Mouse (Mus musculus) lung, postnatal 0 days (tissue): ENCODE results near the gene Arsg. TPM values are rescaled to one million over a fixed set of nuclear protein-coding genes. Genes with fewer than 3 reads are reported as not detected.

Source experiments
- ATAC-seq: fragments of 200-750 bp; cut with Nextera tagmentation; 2 replicates; pipeline ENCODE4 v1.8.0; 2017; ENCODE audit warnings: moderate library complexity
- DNase-seq: peaks from one replicate; pipeline ENCODE4 v3.0.0-alpha.2; 2016; ENCODE audit warnings: low spot score
- H3K27ac ChIP-seq: fragments of 300-500 bp; sonication (generic); 2 replicates; pipeline ENCODE4 v1.5.1; 2014; ENCODE audit warnings: antibody characterized with exemption, mild to moderate bottlenecking, low read length, mixed read lengths
- H3K27me3 ChIP-seq: fragments of 300-500 bp; sonication (generic); replicated peaks from 2 replicates; pipeline ENCODE4 v1.6.1; 2014; ENCODE audit warnings: low read length, mixed read lengths; ENCODE audit not compliant: insufficient read depth
- H3K36me3 ChIP-seq: fragments of 300-500 bp; sonication (generic); 2 replicates; pipeline ENCODE4 v1.6.1; 2014; ENCODE audit warnings: low read length, mixed read lengths; ENCODE audit not compliant: insufficient read depth
- H3K4me1 ChIP-seq: fragments of 300-500 bp; sonication (generic); 2 replicates; pipeline ENCODE4 v1.6.1; 2014; ENCODE audit warnings: antibody characterized with exemption, low read depth, low read length, mixed read lengths; ENCODE audit not compliant: insufficient read depth
- H3K4me2 ChIP-seq: fragments of 300-500 bp; sonication (generic); replicated peaks from 2 replicates; pipeline ENCODE4 v1.6.1; 2014; ENCODE audit warnings: low read depth, mild to moderate bottlenecking, low read length, moderate library complexity, mixed read lengths
- H3K4me3 ChIP-seq: fragments of 300-500 bp; sonication (generic); 2 replicates; pipeline ENCODE4 v1.5.1; 2014; ENCODE audit warnings: low read depth, low read length
- H3K9ac ChIP-seq: fragments of 300-500 bp; sonication (generic); replicated peaks from 2 replicates; pipeline ENCODE4 v1.6.1; 2014; ENCODE audit warnings: low read depth, mild to moderate bottlenecking
- H3K9me3 ChIP-seq: fragments of 300-500 bp; sonication (generic); 2 replicates; pipeline ENCODE4 v1.6.1; 2016; ENCODE audit warnings: low read length, mixed read lengths
- CTCF ChIP-seq: IDR thresholded peaks from 2 replicates; pipeline ENCODE4 v1.5.1; 2016; ENCODE audit warnings: antibody characterized with exemption, mild to moderate bottlenecking
- EP300 ChIP-seq: IDR thresholded peaks from 2 replicates; pipeline ENCODE4 v1.6.1; 2016; ENCODE audit warnings: antibody characterized with exemption, mild to moderate bottlenecking, control low read depth
- WGBS: fragments of 180-500 bp; shearing (Covaris S2); extraction: QIAGEN DNeasy Blood & Tissue Kit; methylation state at CpG from one replicate; pipeline ENCODE4 v1.1.7; 2014; 5-methylcytosine and 5-hydroxymethylcytosine counted together
- polyA plus RNA-seq: library from polyadenylated mRNA; unstranded; fragments of >200 nt; fragmentation: Nextera tagmentation; extraction: Ambion mirVana; gene quantifications from 2 replicates; pipeline ENCODE4 v1.2.1, GENCODE M21; 2015

Arsg gene
- polyA plus RNA-seq, 1 experiment from 2014 or later = 7.1 TPM

DNA sequence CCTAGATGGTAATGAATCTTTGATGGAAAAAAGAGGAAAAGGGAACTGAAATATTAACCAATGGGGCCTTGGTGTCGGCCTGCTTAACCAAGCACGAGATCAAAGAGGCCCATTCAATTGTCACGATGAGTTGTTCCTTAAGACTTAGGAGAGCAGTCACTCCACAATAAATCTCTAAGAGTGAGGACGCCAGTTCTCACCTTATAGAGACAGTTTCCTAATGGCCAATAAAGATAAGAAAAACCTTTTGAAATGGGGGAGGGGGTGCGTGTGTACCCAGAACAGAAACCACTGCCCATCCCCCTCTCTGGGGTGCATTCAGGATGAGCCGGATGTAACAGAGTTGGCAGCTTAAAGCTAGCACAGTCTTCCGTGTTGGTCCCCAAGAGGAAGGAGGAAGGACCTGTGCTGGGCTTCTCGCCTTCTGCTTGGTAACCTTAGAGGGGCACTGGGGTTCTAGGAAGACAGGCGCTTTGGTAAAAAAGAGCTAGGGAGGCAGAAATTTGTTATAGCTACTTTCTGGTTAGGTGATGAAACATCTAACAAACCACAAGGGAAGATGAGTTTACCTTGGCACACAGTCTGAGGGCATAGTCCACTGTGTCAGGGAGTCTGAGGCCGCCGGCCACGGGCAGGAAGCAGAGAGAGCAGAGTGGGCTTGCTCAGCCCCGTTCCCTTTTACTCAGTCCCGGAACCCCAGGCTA, 22.7 kb downstream of the Arsg start:
- DNase-seq (peak; percentile 28), ATAC-seq (peak; percentile 44; the same call in 1 of the 2 replicates)
- TF ChIP-seq CTCF (no peak), EP300 (no peak)
- H3K9me3 ChIP-seq = no peaks in the 10 kb centered on the region
- H3K4me1 ChIP-seq = peaks cover 11% of the 10 kb centered on the region; the same call in 1 of the 2 replicates
- no peaks in the 10 kb centered on the region for H3K27me3 ChIP-seq
- H3K36me3 ChIP-seq = no peaks in the 10 kb centered on the region
- H3K27ac ChIP-seq = no peak overlapping the region
- WGBS = 18% methylated on average over 14 of the region's 14 CpGs
- no peak overlapping the region for H3K4me3 ChIP-seq
- no peak overlapping the region for H3K9ac ChIP-seq
- no peak overlapping the region for H3K4me2 ChIP-seq

DNA sequence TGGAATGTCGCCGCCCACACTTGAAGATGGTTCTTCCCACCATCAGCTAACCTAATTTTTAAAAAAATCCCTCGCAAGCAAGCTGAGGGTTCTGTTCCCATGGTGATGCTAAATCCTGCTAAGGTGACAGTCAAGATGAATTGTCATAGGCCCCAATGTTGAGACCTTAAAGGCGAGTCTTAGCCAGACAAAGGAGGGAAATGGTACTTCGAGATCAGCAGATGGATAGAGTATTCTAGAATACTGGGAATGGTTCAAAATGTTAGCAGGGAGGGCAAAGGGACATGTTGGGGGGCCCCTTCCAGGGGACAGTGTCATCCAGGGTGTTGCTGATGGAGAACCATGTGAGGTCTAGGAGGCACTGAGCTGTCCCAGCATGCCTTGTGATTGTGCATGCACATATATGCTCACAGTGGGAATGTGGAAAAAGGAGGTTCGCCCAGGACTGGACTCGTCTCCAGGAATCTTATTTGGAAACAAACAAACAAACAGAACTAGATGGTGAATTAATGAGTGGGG, 23.4 kb downstream of the Arsg start:
- TF ChIP-seq EP300 = no peak
- no peak for TF ChIP-seq CTCF
- Histone ChIP-seq H3K9ac (no peak overlapping the region), H3K4me2 (no peak overlapping the region), H3K27ac (no peak overlapping the region), H3K9me3 (no peaks in the 10 kb centered on the region), H3K27me3 (no peaks in the 10 kb centered on the region), H3K4me3 (no peak overlapping the region), H3K4me1 (peaks cover 11% of the 10 kb centered on the region; the same call in 1 of the 2 replicates), H3K36me3 (no peaks in the 10 kb centered on the region)
- ATAC-seq (no peak), DNase-seq (no peak)
- WGBS = 46% methylated on average over 7 of the region's 7 CpGs

DNA sequence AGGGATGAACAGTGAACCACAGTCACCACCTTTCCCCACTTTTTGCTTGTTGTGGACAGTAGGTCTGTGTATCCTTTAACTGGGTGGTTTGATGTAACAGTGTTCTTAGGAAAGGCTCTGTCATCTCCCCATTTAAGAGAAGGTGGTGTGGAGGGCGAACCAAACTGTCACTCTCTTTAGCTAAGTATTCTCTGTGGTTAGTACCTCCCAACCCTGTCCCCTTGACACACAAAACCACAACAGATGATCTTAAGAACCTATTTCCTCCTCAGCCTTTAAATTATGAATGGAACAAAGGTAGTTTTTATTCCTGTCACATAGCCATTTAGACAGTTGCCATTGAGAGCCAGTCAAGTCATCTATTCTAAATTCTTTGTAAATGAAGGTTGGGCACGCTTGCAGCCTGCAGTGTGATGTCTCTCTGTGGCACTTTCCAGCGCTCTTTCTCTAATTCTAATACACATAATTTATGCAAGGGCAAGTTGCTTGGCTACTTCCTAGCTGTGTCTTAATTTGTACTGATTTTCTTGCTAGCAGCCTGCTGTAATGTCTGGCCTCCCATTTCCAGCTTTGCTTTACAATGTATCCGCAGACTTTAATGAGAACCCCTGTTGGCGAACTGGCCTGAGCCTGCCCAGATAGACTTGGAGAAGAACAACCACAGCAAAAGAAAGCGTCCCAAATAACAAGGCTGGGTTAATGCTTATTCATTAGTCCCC, 24.0 kb downstream of the Arsg start:
- Histone ChIP-seq H3K9ac (no peak overlapping the region), H3K4me1 (peaks cover 11% of the 10 kb centered on the region; the same call in 1 of the 2 replicates), H3K27ac (no peak overlapping the region), H3K36me3 (no peaks in the 10 kb centered on the region), H3K9me3 (no peaks in the 10 kb centered on the region), H3K27me3 (no peaks in the 10 kb centered on the region), H3K4me3 (no peak overlapping the region), H3K4me2 (no peak overlapping the region)
- no peak for ATAC-seq
- 84% methylated on average over 6 of the region's 6 CpGs for WGBS
- no peak for DNase-seq
- no peak for TF ChIP-seq CTCF
- TF ChIP-seq EP300 = no peak

DNA sequence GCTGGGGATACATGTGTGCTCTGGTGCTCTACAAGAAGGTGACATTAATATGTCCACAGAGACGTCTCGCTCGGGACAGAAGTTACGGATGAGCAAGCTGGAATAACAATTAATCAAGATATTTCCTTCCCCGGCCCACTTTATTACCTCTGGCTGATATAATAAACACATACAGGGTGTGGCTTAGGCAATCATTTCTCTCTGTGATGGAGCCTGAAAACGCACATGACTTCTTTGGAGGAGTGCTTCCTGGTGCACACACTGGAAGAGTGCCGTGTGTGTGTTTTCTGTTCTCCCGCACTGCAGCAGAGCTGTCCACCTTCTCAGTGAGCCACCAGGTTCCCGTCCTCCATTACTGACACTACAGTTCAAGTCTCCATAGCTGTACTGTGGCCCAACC, 24.8 kb downstream of the Arsg start:
- Histone ChIP-seq H3K4me3 (no peak overlapping the region), H3K4me2 (no peak overlapping the region), H3K4me1 (peaks cover 11% of the 10 kb centered on the region; the same call in 1 of the 2 replicates), H3K9ac (no peak overlapping the region), H3K9me3 (no peaks in the 10 kb centered on the region), H3K36me3 (no peaks in the 10 kb centered on the region), H3K27me3 (no peaks in the 10 kb centered on the region), H3K27ac (no peak overlapping the region)
- DNase-seq = no peak
- WGBS = 54% methylated on average over 9 of the region's 9 CpGs
- TF ChIP-seq EP300 (no peak), CTCF (no peak)
- ATAC-seq = no peak; the same call in 1 of the 2 replicates

DNA sequence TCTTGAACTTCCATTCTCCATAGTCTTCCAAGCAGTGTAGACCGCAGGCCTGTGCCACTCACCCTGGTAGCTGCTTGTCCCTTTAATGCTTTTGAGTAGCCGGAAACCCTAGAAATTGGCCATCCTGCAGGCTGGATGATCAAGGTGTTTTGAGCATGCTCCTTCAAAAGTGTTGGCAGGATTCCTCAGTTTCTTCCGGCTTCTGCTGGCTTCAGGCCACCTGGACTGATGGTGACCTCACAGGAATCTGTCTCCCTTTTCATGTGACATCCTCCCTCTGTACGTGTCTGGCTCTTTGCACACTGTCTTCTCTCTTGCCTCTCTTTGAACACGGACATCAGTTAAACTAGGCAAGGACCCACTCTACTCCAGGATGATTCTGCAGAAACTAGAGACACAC, 27.0 kb downstream of the Arsg start:
- 62% methylated on average over 5 of the region's 5 CpGs for WGBS
- Histone ChIP-seq H3K4me3 (no peak overlapping the region), H3K9ac (no peak overlapping the region), H3K27me3 (no peaks in the 10 kb centered on the region), H3K4me2 (no peak overlapping the region), H3K4me1 (peaks cover 11% of the 10 kb centered on the region; the same call in 1 of the 2 replicates), H3K9me3 (no peaks in the 10 kb centered on the region), H3K36me3 (no peaks in the 10 kb centered on the region), H3K27ac (no peak overlapping the region)
- DNase-seq = no peak
- TF ChIP-seq EP300 = no peak
- ATAC-seq = no peak

DNA sequence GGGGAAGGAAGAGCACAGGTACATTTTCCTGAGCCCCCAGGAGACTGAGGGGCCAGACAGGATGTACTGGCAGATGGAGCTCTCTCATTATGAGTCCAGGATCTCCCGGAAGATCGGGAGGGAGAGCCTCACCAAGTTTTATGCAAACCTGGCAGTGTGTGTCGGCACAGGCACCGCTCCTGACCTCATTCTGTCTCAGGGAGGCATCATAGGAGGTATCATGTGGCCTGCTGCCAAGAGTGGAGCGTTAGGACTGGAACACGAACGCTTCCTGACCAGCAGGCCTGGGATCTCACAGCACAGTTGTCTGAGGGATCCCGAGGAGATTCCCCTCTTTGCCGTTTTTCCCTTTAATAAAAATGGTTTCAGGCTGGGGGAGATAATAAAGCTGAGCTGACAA, 31.8 kb downstream of the Arsg start:
- H3K9ac ChIP-seq = no peak overlapping the region
- H3K4me3 ChIP-seq = no peak overlapping the region
- H3K4me2 ChIP-seq = no peak overlapping the region
- no peak overlapping the region for H3K27ac ChIP-seq
- no peaks in the 10 kb centered on the region for H3K36me3 ChIP-seq
- TF ChIP-seq EP300 = no peak
- TF ChIP-seq CTCF = no peak
- DNase-seq = no peak
- no peaks in the 10 kb centered on the region for H3K9me3 ChIP-seq
- no peaks in the 10 kb centered on the region for H3K4me1 ChIP-seq
- no peak for ATAC-seq
- H3K27me3 ChIP-seq = no peaks in the 10 kb centered on the region
- 42% methylated on average over 9 of the region's 9 CpGs for WGBS
